Mouse (Mus musculus): ENCODE results near the gene Zfp12. TPM values are rescaled to one million over a fixed set of nuclear protein-coding genes. Genes with fewer than 3 reads are reported as not detected.

The Zfp12 gene
- polyA plus RNA-seq, 1 experiment from 2014 or later = 7.4 TPM

GRCm38 (mm10) chr5:143255802-143256201 lies 20.8 kb downstream of the Zfp12 start:
- peaks cover 11% of the 10 kb centered on the region for H3K36me3 ChIP-seq (ENCODE audit: control insufficient read depth, insufficient read depth, low read length)
- peaks cover 50% of the 10 kb centered on the region for H3K27me3 ChIP-seq (replicated peaks; ENCODE audit: control insufficient read depth, insufficient read depth, low read length)
- ATAC-seq = no peak

GRCm38 (mm10) chr5:143261636-143262035 lies 26.7 kb downstream of the Zfp12 start:
- Histone ChIP-seq H3K4me2 (ENCODE audit: low read depth, low read length) (no peak overlapping the region), H3K4me3 (ENCODE audit: low read length) (no peak overlapping the region), H3K36me3 (ENCODE audit: control insufficient read depth, insufficient read depth, low read length) (0 out of 2 replicates have a peak, but pooled peaks cover 10% of the 10 kb centered on the region), H3K27me3 (replicated peaks; ENCODE audit: control insufficient read depth, insufficient read depth, low read length) (peaks cover 1% of the 10 kb centered on the region; the same call in 1 of the 2 replicates), H3K9ac (ENCODE audit: low read depth, low read length) (no peak overlapping the region), H3K4me1 (ENCODE audit: control insufficient read depth, insufficient read depth, low read length) (no peaks in the 10 kb centered on the region), H3K9me3 (ENCODE audit: control insufficient read depth, low read length) (no peaks in the 10 kb centered on the region), H3K27ac (ENCODE audit: low read length) (no peak overlapping the region)
- WGBS = 91% methylated on average over 8 of the region's 8 CpGs
- ATAC-seq = no peak

More at GRCm38 (mm10) chr5:143255802-143256201, 20.8 kb downstream of the Zfp12 start:
- Histone ChIP-seq H3K9me3 (ENCODE audit: control insufficient read depth, low read length) (peaks cover 4% of the 10 kb centered on the region), H3K4me1 (ENCODE audit: control insufficient read depth, insufficient read depth, low read length) (peaks cover 14% of the 10 kb centered on the region), H3K27ac (ENCODE audit: low read length) (no peak overlapping the region), H3K9ac (ENCODE audit: low read depth, low read length) (no peak overlapping the region), H3K4me3 (ENCODE audit: low read length) (no peak overlapping the region), H3K4me2 (ENCODE audit: low read depth, low read length) (no peak overlapping the region)
- 93% methylated on average over 5 of the region's 5 CpGs for WGBS

- no peaks in the 10 kb centered on the region for H3K27me3 ChIP-seq (replicated peaks; ENCODE audit: control insufficient read depth, insufficient read depth, low read length)
- H3K36me3 ChIP-seq (ENCODE audit: control insufficient read depth, insufficient read depth, low read length) = 0 out of 2 replicates have a peak, but pooled peaks cover 10% of the 10 kb centered on the region
- ATAC-seq = no peak
- 0 out of 2 replicates have a peak, but pooled peaks cover 2% of the 10 kb centered on the region for H3K4me1 ChIP-seq (ENCODE audit: control insufficient read depth, insufficient read depth, low read length)
- no peak overlapping the region for H3K4me3 ChIP-seq (ENCODE audit: low read length)
- no peaks in the 10 kb centered on the region for H3K9me3 ChIP-seq (ENCODE audit: control insufficient read depth, low read length)
- 95% methylated on average over 10 of the region's 10 CpGs for WGBS
- H3K27ac ChIP-seq (ENCODE audit: low read length) = no peak overlapping the region
- H3K4me2 ChIP-seq (ENCODE audit: low read depth, low read length) = no peak overlapping the region
- no peak overlapping the region for H3K9ac ChIP-seq (ENCODE audit: low read depth, low read length)
Observed at GRCm38 (mm10) chr5:143264689-143265088, 29.7 kb downstream of the Zfp12 start.

- WGBS = 63% methylated on average over 1 of the region's 1 CpGs
- H3K27me3 ChIP-seq (replicated peaks; ENCODE audit: control insufficient read depth, insufficient read depth, low read length) = no peaks in the 10 kb centered on the region
- no peaks in the 10 kb centered on the region for H3K9me3 ChIP-seq (ENCODE audit: control insufficient read depth, low read length)
- H3K4me1 ChIP-seq (ENCODE audit: control insufficient read depth, insufficient read depth, low read length) = peaks cover 4% of the 10 kb centered on the region
- H3K4me2 ChIP-seq (ENCODE audit: low read depth, low read length) = no peak overlapping the region
- 0 out of 2 replicates have a peak, but pooled peaks cover 10% of the 10 kb centered on the region for H3K36me3 ChIP-seq (ENCODE audit: control insufficient read depth, insufficient read depth, low read length)
- ATAC-seq = no peak
- no peak overlapping the region for H3K9ac ChIP-seq (ENCODE audit: low read depth, low read length)
- H3K27ac ChIP-seq (ENCODE audit: low read length) = no peak overlapping the region
- no peak overlapping the region for H3K4me3 ChIP-seq (ENCODE audit: low read length)
Observed at GRCm38 (mm10) chr5:143265409-143265808, 30.4 kb downstream of the Zfp12 start.

- 0 out of 2 replicates have a peak, but pooled peaks cover 10% of the 10 kb centered on the region for H3K36me3 ChIP-seq (ENCODE audit: control insufficient read depth, insufficient read depth, low read length)
- H3K4me1 ChIP-seq (ENCODE audit: control insufficient read depth, insufficient read depth, low read length) = peaks cover 8% of the 10 kb centered on the region
- no peak for ATAC-seq
- no peak overlapping the region for H3K9ac ChIP-seq (ENCODE audit: low read depth, low read length)
- H3K4me2 ChIP-seq (ENCODE audit: low read depth, low read length) = no peak overlapping the region
- WGBS = 89% methylated on average over 6 of the region's 6 CpGs
- H3K27ac ChIP-seq (ENCODE audit: low read length) = no peak overlapping the region
- no peak overlapping the region for H3K4me3 ChIP-seq (ENCODE audit: low read length)
- no peaks in the 10 kb centered on the region for H3K9me3 ChIP-seq (ENCODE audit: control insufficient read depth, low read length)
- H3K27me3 ChIP-seq (replicated peaks; ENCODE audit: control insufficient read depth, insufficient read depth, low read length) = no peaks in the 10 kb centered on the region
Observed at GRCm38 (mm10) chr5:143266794-143267193, 31.8 kb downstream of the Zfp12 start.

GRCm38 (mm10) chr5:143268985-143269362 lies 34.0 kb downstream of the Zfp12 start:
- Histone ChIP-seq H3K4me2 (ENCODE audit: low read depth, low read length) (peak overlapping the region; percentile 97), H3K36me3 (ENCODE audit: control insufficient read depth, insufficient read depth, low read length) (no peaks in the 10 kb centered on the region), H3K4me3 (ENCODE audit: low read length) (peak overlapping the region; percentile 93), H3K9me3 (ENCODE audit: control insufficient read depth, low read length) (no peaks in the 10 kb centered on the region), H3K4me1 (ENCODE audit: control insufficient read depth, insufficient read depth, low read length) (peaks cover 8% of the 10 kb centered on the region), H3K27ac (ENCODE audit: low read length) (no peak overlapping the region), H3K27me3 (replicated peaks; ENCODE audit: control insufficient read depth, insufficient read depth, low read length) (no peaks in the 10 kb centered on the region), H3K9ac (ENCODE audit: low read depth, low read length) (peak overlapping the region; percentile 94)
- ATAC-seq = 0 out of 2 replicates have a peak, but pooled peaks have one; percentile 10
- 23% methylated on average over 8 of the region's 8 CpGs for WGBS

GRCm38 (mm10) chr5:143269363-143270150 lies 34.6 kb downstream of the Zfp12 start, which contains the start of gene Zfp316:
TSS of gene Zfp316 (minus strand) at chr5:143270022.
- Histone ChIP-seq H3K9me3 (ENCODE audit: control insufficient read depth, low read length) (no peaks in the 10 kb centered on the region), H3K27ac (ENCODE audit: low read length) (peak within 1 kb of the TSS; percentile 59), H3K4me1 (ENCODE audit: control insufficient read depth, insufficient read depth, low read length) (peaks cover 8% of the 10 kb centered on the region), H3K27me3 (replicated peaks; ENCODE audit: control insufficient read depth, insufficient read depth, low read length) (no peaks in the 10 kb centered on the region), H3K4me3 (ENCODE audit: low read length) (peak within 1 kb of the TSS; percentile 93), H3K9ac (ENCODE audit: low read depth, low read length) (peak within 1 kb of the TSS; percentile 94), H3K36me3 (ENCODE audit: control insufficient read depth, insufficient read depth, low read length) (no peaks in the 10 kb centered on the region), H3K4me2 (ENCODE audit: low read depth, low read length) (peak within 1 kb of the TSS; percentile 97)
- ATAC-seq = peak; percentile 85
- under 1% methylated on average over 66 of the region's 79 CpGs for WGBS

- Histone ChIP-seq H3K4me2 (ENCODE audit: low read depth, low read length) (peak overlapping the region; percentile 97), H3K9me3 (ENCODE audit: control insufficient read depth, low read length) (no peaks in the 10 kb centered on the region), H3K4me3 (ENCODE audit: low read length) (peak overlapping the region; percentile 93), H3K36me3 (ENCODE audit: control insufficient read depth, insufficient read depth, low read length) (no peaks in the 10 kb centered on the region), H3K27ac (ENCODE audit: low read length) (no peak overlapping the region), H3K9ac (ENCODE audit: low read depth, low read length) (peak overlapping the region; percentile 94), H3K4me1 (ENCODE audit: control insufficient read depth, insufficient read depth, low read length) (peaks cover 8% of the 10 kb centered on the region), H3K27me3 (replicated peaks; ENCODE audit: control insufficient read depth, insufficient read depth, low read length) (no peaks in the 10 kb centered on the region)
- peak; percentile 34 for ATAC-seq
- 2% methylated on average over 12 of the region's 12 CpGs for WGBS
Observed at GRCm38 (mm10) chr5:143270151-143270519, 35.2 kb downstream of the Zfp12 start.

GRCm38 (mm10) chr5:143271642-143272041 lies 36.7 kb downstream of the Zfp12 start:
- H3K4me3 ChIP-seq (ENCODE audit: low read length) = no peak overlapping the region
- 87% methylated on average over 6 of the region's 6 CpGs for WGBS
- no peaks in the 10 kb centered on the region for H3K36me3 ChIP-seq (ENCODE audit: control insufficient read depth, insufficient read depth, low read length)
- H3K9ac ChIP-seq (ENCODE audit: low read depth, low read length) = no peak overlapping the region
- ATAC-seq = no peak
- no peak overlapping the region for H3K27ac ChIP-seq (ENCODE audit: low read length)
- H3K4me1 ChIP-seq (ENCODE audit: control insufficient read depth, insufficient read depth, low read length) = peaks cover 8% of the 10 kb centered on the region
- H3K27me3 ChIP-seq (replicated peaks; ENCODE audit: control insufficient read depth, insufficient read depth, low read length) = no peaks in the 10 kb centered on the region
- H3K4me2 ChIP-seq (ENCODE audit: low read depth, low read length) = no peak overlapping the region
- H3K9me3 ChIP-seq (ENCODE audit: control insufficient read depth, low read length) = no peaks in the 10 kb centered on the region
